Comparison of ENCODE assay signal across 8 mouse cellular contexts in the genomic region with DNA sequence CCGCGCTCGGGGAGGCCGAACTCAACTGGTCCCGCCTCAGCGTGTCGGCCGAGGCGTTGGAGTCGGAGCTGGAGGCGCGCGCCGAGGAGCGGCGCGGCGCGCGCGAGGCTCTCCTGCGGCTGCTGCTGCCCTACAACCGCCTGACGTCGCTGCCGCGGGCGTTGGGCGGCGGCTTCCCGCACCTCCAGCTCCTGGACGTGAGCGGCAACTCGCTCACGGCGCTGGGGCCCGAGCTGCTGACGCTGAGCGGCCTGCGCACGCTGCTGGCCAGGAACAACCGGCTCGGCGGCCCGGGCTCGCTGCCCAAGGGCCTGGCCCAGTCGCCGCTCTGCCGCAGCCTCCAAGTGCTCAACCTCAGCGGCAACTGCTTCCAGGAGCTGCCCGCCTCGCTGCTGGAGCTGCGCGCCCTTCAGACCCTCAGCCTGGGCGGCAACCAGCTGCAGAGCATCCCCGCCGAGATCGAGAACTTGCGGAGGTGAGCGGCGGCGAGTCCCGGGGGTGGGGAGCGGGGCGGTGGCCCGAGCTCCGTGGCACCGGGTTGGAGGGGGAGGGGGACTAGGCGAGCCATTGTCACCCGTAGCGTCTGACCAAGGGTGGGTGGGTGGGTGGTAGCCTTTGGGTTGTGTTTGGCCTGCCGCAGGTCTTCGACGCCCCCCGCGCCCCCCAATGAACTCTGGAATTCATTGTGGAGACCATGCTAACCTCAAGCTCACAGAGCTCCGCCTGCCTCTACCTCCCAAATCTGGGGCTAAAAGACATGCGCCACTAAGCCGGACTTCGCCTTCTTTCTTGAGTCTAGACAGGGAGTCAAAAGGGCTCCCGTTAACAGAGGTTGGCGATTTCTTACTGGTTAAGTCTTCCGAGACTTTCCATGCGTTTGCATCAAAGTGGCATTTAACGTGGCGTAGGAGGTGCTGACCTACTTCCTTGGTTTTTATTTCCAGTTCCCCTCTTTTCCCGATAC. TPM values are rescaled to one million over a fixed set of nuclear protein-coding genes. Genes with fewer than 3 reads are reported as not detected.
DNase-seq lines count a peak whose midpoint lies in the region; ATAC-seq and TF ChIP-seq lines count a peak whose summit lies in the region.

No protein-coding gene starts in this region.

- peak overlapping the region; percentile 78 for H3K4me2 ChIP-seq in embryonic facial prominence, embryonic 11.5 days (ENCODE audit: low read depth, low read length)
- peak overlapping the region; percentile 79 for H3K4me2 ChIP-seq in heart, embryonic 13.5 days
- peak overlapping the region; percentile 78 for H3K4me2 ChIP-seq in lung, embryonic 14.5 days

- ATAC-seq in embryonic facial prominence, embryonic 11.5 days (replicated peaks; ENCODE audit: insufficient number of reproducible peaks, low FRiP score, low TSS enrichment, low read depth): peak; percentile 69
- no peak; the same call in 1 of the 2 replicates for ATAC-seq in heart, embryonic 13.5 days (ENCODE audit: extremely low read depth, insufficient number of reproducible peaks, low FRiP score, low TSS enrichment)
- peak; percentile 75 for ATAC-seq in lung, embryonic 14.5 days (ENCODE audit: insufficient read depth)
- ATAC-seq in neutrophil, adult 5-6 weeks (ENCODE audit: extremely low read depth, insufficient number of reproducible peaks, low FRiP score, poor library complexity, severe bottlenecking): peak; percentile 14; the same call in 1 of the 2 replicates

- peak overlapping the region; percentile 99 for H3K27ac ChIP-seq in embryonic facial prominence, embryonic 11.5 days (replicated peaks; ENCODE audit: low read depth, low read length)
- H3K27ac ChIP-seq in heart, embryonic 13.5 days (replicated peaks): peak overlapping the region; percentile 95
- H3K27ac ChIP-seq in lung, embryonic 14.5 days (ENCODE audit: low read depth): peak overlapping the region; percentile 99

- peak overlapping the region; percentile 95 for H3K4me3 ChIP-seq in embryonic facial prominence, embryonic 11.5 days (ENCODE audit: low read depth, low read length)
- H3K4me3 ChIP-seq in heart, embryonic 13.5 days: peak overlapping the region; percentile 87
- H3K4me3 ChIP-seq in lung, embryonic 14.5 days (ENCODE audit: low read depth, low read length): peak overlapping the region; percentile 98

- no peaks in the 10 kb centered on the region for H3K4me1 ChIP-seq in embryonic facial prominence, embryonic 11.5 days (ENCODE audit: control insufficient read depth, insufficient read depth, low read length)
- peaks cover 29% of the 10 kb centered on the region for H3K4me1 ChIP-seq in heart, embryonic 13.5 days
- peaks cover 18% of the 10 kb centered on the region for H3K4me1 ChIP-seq in lung, embryonic 14.5 days (ENCODE audit: insufficient read depth)

- no peaks in the 10 kb centered on the region for H3K9me3 ChIP-seq in embryonic facial prominence, embryonic 11.5 days (replicated peaks; ENCODE audit: control insufficient read depth, low read length)
- no peaks in the 10 kb centered on the region for H3K9me3 ChIP-seq in heart, embryonic 13.5 days
- no peaks in the 10 kb centered on the region for H3K9me3 ChIP-seq in lung, embryonic 14.5 days (ENCODE audit: low read depth, low read length)

- DNase-seq in CD4-positive helper T cell, adult 2 months (ENCODE audit: low read depth, low spot score): peak; percentile 88
- DNase-seq in R1 (ENCODE audit: low read depth, low spot score): peak; percentile 74
- peak; percentile 58 for DNase-seq in embryonic facial prominence, embryonic 11.5 days (ENCODE audit: low spot score)
- DNase-seq in kidney, postnatal 14 days: peak; percentile 75
- peak; percentile 61 for DNase-seq in lung, embryonic 14.5 days
- DNase-seq in c-Kit-positive CD71-positive TER-119-positive erythroid progenitor cells, embryonic 14.5 days (ENCODE audit: low spot score): no peak

- no peaks in the 10 kb centered on the region for H3K36me3 ChIP-seq in embryonic facial prominence, embryonic 11.5 days (replicated peaks; ENCODE audit: control insufficient read depth, insufficient read depth, low read depth, low read length)
- peaks cover 4% of the 10 kb centered on the region; the same call in 1 of the 2 replicates for H3K36me3 ChIP-seq in heart, embryonic 13.5 days
- H3K36me3 ChIP-seq in lung, embryonic 14.5 days (ENCODE audit: insufficient read depth): no peaks in the 10 kb centered on the region

- H3K9ac ChIP-seq in embryonic facial prominence, embryonic 11.5 days (replicated peaks; ENCODE audit: low read length): peak overlapping the region; percentile 99
- peak overlapping the region; percentile 98 for H3K9ac ChIP-seq in heart, embryonic 13.5 days
- H3K9ac ChIP-seq in lung, embryonic 14.5 days: peak overlapping the region; percentile 98

- no peak for TF ChIP-seq CTCF in lung, embryonic 14.5 days (IDR thresholded peaks at IDR 0.05; ENCODE audit: low read depth)

- no peaks in the 10 kb centered on the region for H3K27me3 ChIP-seq in embryonic facial prominence, embryonic 11.5 days (ENCODE audit: control insufficient read depth, insufficient read depth, low read length)
- no peaks in the 10 kb centered on the region for H3K27me3 ChIP-seq in heart, embryonic 13.5 days (replicated peaks)
- H3K27me3 ChIP-seq in lung, embryonic 14.5 days (ENCODE audit: insufficient read depth, low read length): no peaks in the 10 kb centered on the region

- WGBS in embryonic facial prominence, embryonic 11.5 days: under 1% methylated on average over 77 of the region's 87 CpGs
- under 1% methylated on average over 84 of the region's 87 CpGs for WGBS in heart, embryonic 13.5 days
- under 1% methylated on average over 85 of the region's 87 CpGs for WGBS in lung, embryonic 14.5 days

RNA-seq across cellular contexts. Expression of a gene that starts 0.6 kb away (rescaled TPM):
- polyA plus RNA-seq in embryonic facial prominence, embryonic 11.5 days (2014; fragmentation: Nextera tagmentation; extraction: Ambion mirVana): 61.8 and 62.9 TPM in 2 replicates
- polyA plus RNA-seq in heart, embryonic 13.5 days (2015; fragmentation: Nextera tagmentation; extraction: Ambion mirVana): 35.0 and 37.1 TPM in 2 replicates
- polyA plus RNA-seq in lung, embryonic 14.5 days (2014; fragmentation: Nextera tagmentation; extraction: Ambion mirVana): 73.9 and 78.4 TPM in 2 replicates
- total RNA-seq in neutrophil, adult 5-6 weeks (2017): 13.5 and 15.7 TPM in 2 replicates

RNA-seq across cellular contexts. Expression of a gene that starts 7.8 kb away (rescaled TPM):
- polyA plus RNA-seq in embryonic facial prominence, embryonic 11.5 days (2014; fragmentation: Nextera tagmentation; extraction: Ambion mirVana): 0.32 TPM in 1 of 2 replicates, not detected in the other
- 0.31 and 0.57 TPM in 2 replicates for polyA plus RNA-seq in heart, embryonic 13.5 days (2015; fragmentation: Nextera tagmentation; extraction: Ambion mirVana)
- polyA plus RNA-seq in lung, embryonic 14.5 days (2014; fragmentation: Nextera tagmentation; extraction: Ambion mirVana): 0.38 and 0.46 TPM in 2 replicates
- total RNA-seq in neutrophil, adult 5-6 weeks (2017): not detected in 2 replicates

RNA-seq across cellular contexts. Expression of a gene that starts 47.5 kb away (rescaled TPM):
- polyA plus RNA-seq in embryonic facial prominence, embryonic 11.5 days (2014; fragmentation: Nextera tagmentation; extraction: Ambion mirVana): 1.5 and 1.7 TPM in 2 replicates
- polyA plus RNA-seq in heart, embryonic 13.5 days (2015; fragmentation: Nextera tagmentation; extraction: Ambion mirVana): 0.47 and 0.52 TPM in 2 replicates
- 0.58 and 1.4 TPM in 2 replicates for polyA plus RNA-seq in lung, embryonic 14.5 days (2014; fragmentation: Nextera tagmentation; extraction: Ambion mirVana)
- total RNA-seq in neutrophil, adult 5-6 weeks (2017): not detected in 2 replicates
